Mouse (Mus musculus) liver, postnatal 0 days (tissue): Measurements from ENCODE around the gene Ppm1f.

Experiments
- CTCF ChIP-seq: sonication (generic); IDR thresholded peaks from 2 replicates; pipeline ENCODE4 v1.5.1; 2016; ENCODE audit warnings: antibody characterized with exemption, low read depth
- EP300 ChIP-seq: IDR thresholded peaks from 2 replicates; pipeline ENCODE4 v1.6.1; 2016; ENCODE audit warnings: antibody characterized with exemption, low read depth, mild to moderate bottlenecking

- TF ChIP-seq CTCF (no peak), EP300 (no peak)
Observed at GRCm38 (mm10) chr16:16924481-16924880, 28.2 kb downstream of the Ppm1f start.
